Mouse (Mus musculus) hindbrain, embryonic 11.5 days (tissue): Measurements from ENCODE around the gene 9930021J03Rik. TPM values are rescaled to one million over a fixed set of nuclear protein-coding genes. Genes with fewer than 3 reads are reported as not detected.

Experiments
- ATAC-seq: fragments of 200-750 bp; cut with Nextera tagmentation; 2 replicates; pipeline ENCODE4 v1.8.0; 2017; ENCODE audit warnings: mild to moderate bottlenecking, moderate TSS enrichment, moderate library complexity; ENCODE audit not compliant: low FRiP score
- DNase-seq: peaks from one replicate; pipeline ENCODE4 v3.0.0-alpha.2; 2015; ENCODE audit warnings: low spot score
- H3K27ac ChIP-seq: fragments of 300-500 bp; sonication (generic); 2 replicates; pipeline ENCODE4 v1.5.1; 2014; ENCODE audit warnings: mild to moderate bottlenecking, low read depth, low read length
- H3K27me3 ChIP-seq: fragments of 300-500 bp; sonication (generic); 2 replicates; pipeline ENCODE4 v1.6.1; 2014; ENCODE audit warnings: mild to moderate bottlenecking, low read length, moderate library complexity, mixed read lengths; ENCODE audit not compliant: control insufficient read depth, insufficient read depth
- H3K36me3 ChIP-seq: fragments of 300-500 bp; sonication (generic); 2 replicates; pipeline ENCODE4 v1.6.1; 2014; ENCODE audit warnings: mild to moderate bottlenecking, low read length, moderate library complexity, mixed read lengths; ENCODE audit not compliant: control insufficient read depth, insufficient read depth
- H3K4me1 ChIP-seq: fragments of 300-500 bp; sonication (generic); replicated peaks from 2 replicates; pipeline ENCODE4 v1.6.1; 2014; ENCODE audit warnings: low read length, mixed read lengths; ENCODE audit not compliant: control insufficient read depth, insufficient read depth
- H3K4me2 ChIP-seq: fragments of 300-500 bp; sonication (generic); replicated peaks from 2 replicates; pipeline ENCODE4 v1.6.1; 2014; ENCODE audit warnings: mild to moderate bottlenecking, low read depth, low read length
- H3K4me3 ChIP-seq: fragments of 300-500 bp; sonication (generic); 2 replicates; pipeline ENCODE4 v1.5.1; 2014; ENCODE audit warnings: low read depth, low read length
- H3K9ac ChIP-seq: fragments of 300-500 bp; sonication (generic); 2 replicates; pipeline ENCODE4 v1.6.1; 2014; ENCODE audit warnings: low read depth, low read length
- H3K9me3 ChIP-seq: fragments of 300-500 bp; sonication (generic); 2 replicates; pipeline ENCODE4 v1.6.1; 2016; ENCODE audit warnings: low read length; ENCODE audit not compliant: control insufficient read depth
- whole genome bisulfite sequencing: fragments of 180-500 bp; shearing (Covaris S2); extraction: QIAGEN DNeasy Blood & Tissue Kit; methylation state at CpG from one replicate; pipeline ENCODE4 v1.1.7; 2014; 5-methylcytosine and 5-hydroxymethylcytosine counted together
- polyA plus RNA-seq: library from polyadenylated mRNA; unstranded; fragments of >200 nt; fragmentation: Nextera tagmentation; extraction: Ambion mirVana; gene quantifications from 2 replicates; pipeline ENCODE4 v1.2.1, GENCODE M21; 2014

9930021J03Rik gene
- 9.0 and 9.8 TPM in 2 replicates for polyA plus RNA-seq

DNA sequence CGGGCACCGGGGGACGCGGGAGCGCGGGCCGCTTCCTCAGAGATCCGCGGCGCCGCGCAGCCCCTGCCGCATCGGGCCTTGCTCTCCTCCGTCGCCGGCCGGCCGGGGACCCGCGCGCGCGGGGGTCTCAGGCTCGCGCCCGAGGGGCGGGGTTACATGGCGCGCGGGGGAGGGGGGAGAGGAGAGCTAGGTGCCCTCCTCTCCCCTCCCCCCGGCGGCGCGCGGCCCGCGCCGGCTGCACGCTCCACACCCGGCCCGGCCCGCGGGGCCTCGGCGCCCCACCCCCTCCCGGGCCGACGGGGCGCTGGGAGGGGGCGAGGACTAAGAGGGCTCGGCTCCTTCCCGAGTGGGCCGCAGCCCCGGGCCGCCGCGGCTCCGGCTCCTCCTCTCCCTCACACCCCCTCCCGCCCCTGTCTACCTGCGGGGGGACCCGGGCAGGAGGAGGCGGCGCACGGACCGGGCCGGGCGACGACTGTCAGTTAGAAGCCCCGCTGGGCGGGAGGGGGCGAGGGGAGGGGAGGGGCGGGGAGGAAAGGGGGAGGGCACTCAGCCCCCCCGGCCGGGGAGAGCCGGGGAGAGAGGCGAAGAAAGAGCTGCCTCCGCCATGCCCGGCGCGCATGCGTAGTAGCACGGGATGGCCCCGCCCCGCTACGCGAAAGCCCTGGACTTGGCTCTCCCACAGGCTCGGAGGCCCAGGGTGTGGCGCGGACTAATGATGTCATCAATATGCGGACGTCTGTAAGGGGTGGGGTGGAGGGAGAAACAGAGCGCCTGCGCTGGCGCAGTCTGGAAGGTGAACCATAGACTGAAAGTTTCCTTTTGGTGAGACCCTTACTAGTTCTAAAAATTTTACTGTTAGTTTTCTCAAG, at the start of gene 9930021J03Rik:
Gene 9930021J03Rik (minus strand): TSS at position 73 of the 869 bp plus-strand sequence.
- under 1% methylated on average over 58 of the region's 95 CpGs for WGBS
- DNase-seq = peak; percentile 99
- peak within 1 kb of the TSS; percentile 87 for H3K4me2 ChIP-seq
- H3K9me3 ChIP-seq = no peaks in the 10 kb centered on the region
- no peaks in the 10 kb centered on the region for H3K36me3 ChIP-seq
- H3K9ac ChIP-seq = peak within 1 kb of the TSS; percentile 84
- ATAC-seq = peak; percentile 95
- no peaks in the 10 kb centered on the region for H3K27me3 ChIP-seq
- H3K4me1 ChIP-seq = no peaks in the 10 kb centered on the region
- H3K27ac ChIP-seq = peak within 1 kb of the TSS; percentile 96
- peak within 1 kb of the TSS; percentile 82 for H3K4me3 ChIP-seq

DNA sequence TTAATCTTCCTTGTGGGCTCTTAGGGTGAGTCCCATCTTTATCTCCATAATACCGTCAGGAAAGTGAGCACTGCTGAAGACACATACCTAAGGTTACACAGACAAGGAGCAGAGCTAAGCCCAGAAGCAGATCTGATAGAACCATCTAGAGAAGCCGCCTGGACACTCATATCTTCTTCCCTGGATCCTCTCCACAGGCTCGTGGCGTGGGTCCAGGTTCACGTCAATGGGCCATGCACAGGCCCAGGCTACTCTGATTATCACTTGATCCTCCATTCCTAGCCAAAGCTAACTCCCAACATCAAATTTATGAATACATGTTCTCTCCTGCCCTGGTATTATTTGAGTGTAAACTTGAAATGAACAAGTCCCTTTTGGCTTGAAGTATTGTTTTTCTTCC, 47.9 kb upstream of the 9930021J03Rik start:
- WGBS = 94% methylated on average over 5 of the region's 5 CpGs
- H3K36me3 ChIP-seq = no peaks in the 10 kb centered on the region
- H3K9ac ChIP-seq = no peak overlapping the region
- no peak for ATAC-seq
- H3K4me3 ChIP-seq = no peak overlapping the region
- DNase-seq = no peak
- H3K4me1 ChIP-seq = no peaks in the 10 kb centered on the region
- H3K4me2 ChIP-seq = no peak overlapping the region
- H3K27ac ChIP-seq = no peak overlapping the region
- H3K9me3 ChIP-seq = no peaks in the 10 kb centered on the region
- no peaks in the 10 kb centered on the region for H3K27me3 ChIP-seq

DNA sequence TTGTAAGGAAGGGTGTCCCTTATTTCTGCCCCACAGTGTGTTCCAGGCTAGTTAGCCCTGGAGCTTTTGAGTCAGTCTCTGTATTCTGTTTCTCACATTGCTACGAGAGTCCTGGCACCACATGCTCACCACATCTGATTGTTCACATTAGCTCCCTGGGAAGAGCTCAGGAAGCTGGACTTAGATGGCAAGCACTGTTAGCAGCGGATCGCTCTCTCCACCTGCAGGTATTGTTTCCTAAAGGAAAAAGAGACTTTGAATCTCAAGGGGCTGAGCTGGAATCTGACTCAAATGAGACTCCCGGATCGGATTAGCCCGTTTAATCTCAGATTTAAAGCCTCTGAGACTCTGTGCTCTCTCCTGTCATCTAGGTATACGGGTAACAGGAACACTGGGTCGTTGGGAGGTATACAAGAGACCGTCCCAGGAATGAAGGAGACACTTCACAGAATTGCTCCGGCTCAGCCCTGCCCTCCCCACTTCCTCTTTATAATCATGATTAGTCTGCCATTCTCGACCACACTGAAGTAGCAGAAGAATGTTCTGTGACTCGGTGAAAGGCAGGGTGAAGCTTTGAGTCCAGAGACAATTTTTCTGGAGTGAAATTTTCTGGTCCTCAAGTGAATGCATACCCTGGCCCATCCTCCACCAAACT, 45.4 kb upstream of the 9930021J03Rik start:
- H3K27me3 ChIP-seq = no peaks in the 10 kb centered on the region
- no peak for DNase-seq
- H3K9ac ChIP-seq = no peak overlapping the region
- WGBS = 70% methylated on average over 12 of the region's 12 CpGs
- no peaks in the 10 kb centered on the region for H3K36me3 ChIP-seq
- no peak overlapping the region for H3K4me2 ChIP-seq
- H3K4me3 ChIP-seq = no peak overlapping the region
- ATAC-seq = no peak
- H3K27ac ChIP-seq = no peak overlapping the region
- no peaks in the 10 kb centered on the region for H3K9me3 ChIP-seq
- H3K4me1 ChIP-seq = no peaks in the 10 kb centered on the region

DNA sequence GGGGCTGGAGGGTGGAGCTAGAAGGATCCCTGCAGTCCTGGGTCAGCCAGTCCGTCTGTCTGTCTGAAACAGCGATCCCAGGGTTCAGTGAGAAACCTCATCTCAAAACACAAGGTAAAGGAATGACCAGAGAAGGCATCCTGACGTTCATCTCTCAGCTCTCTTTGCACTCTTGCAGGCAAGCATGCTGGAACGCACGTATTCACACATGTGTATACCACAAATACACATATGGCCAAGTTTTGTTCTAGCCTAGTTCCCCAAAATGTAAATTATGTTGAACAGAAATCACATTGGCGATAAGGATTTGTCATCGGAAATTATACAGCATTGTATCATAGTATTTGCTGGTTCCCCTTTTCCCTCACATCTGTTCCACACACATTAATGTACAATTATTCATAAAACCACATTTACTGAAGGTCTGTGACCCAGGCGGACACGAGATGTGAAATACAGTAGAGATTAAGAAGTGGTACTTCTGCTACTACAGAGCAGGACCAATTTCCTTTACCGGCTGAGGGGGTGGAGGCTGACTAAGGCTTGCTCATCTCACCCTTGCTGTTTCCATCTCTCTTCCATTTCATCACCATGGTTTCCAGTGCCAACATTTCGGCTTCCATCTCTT, 44.2 kb upstream of the 9930021J03Rik start:
- 85% methylated on average over 11 of the region's 11 CpGs for WGBS

DNA sequence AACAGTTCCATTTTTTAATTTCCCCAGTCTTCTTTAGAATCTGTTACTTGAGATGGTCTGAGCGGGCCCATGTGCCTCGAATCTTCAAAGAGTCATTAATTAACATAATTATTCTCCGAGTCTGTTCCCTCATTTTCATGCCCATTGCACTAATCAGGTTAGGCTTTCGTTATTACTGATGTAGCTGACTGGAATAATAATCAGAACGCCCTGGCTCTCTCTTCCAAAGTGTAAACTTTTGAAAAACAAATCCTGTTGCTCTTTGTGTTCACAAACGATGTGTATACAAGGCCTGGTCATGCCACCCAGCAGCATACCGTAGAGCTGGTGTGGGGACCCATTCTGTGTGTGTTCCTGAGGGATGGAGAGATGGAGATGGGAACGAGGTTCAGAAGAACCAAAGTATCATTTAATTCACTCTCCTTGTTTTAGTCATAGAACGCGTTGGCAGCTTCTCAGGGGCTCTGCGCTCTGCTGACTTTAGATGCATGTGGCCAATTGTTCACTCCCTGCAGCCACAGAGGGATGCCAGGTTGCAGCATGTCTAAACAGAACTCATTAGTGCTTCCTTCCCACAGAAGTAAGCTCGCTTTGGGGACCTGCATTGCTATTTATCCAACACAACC, 38.4 kb upstream of the 9930021J03Rik start:
- Histone ChIP-seq H3K27me3 (no peaks in the 10 kb centered on the region), H3K9ac (no peak overlapping the region), H3K36me3 (no peaks in the 10 kb centered on the region), H3K4me3 (no peak overlapping the region), H3K9me3 (no peaks in the 10 kb centered on the region), H3K27ac (peak overlapping the region; percentile 56; the same call in 1 of the 2 replicates), H3K4me2 (no peak overlapping the region), H3K4me1 (no peaks in the 10 kb centered on the region)
- 52% methylated on average over 12 of the region's 12 CpGs for WGBS
- ATAC-seq (peak; percentile 71), DNase-seq (peak; percentile 21)

More for the DNA sequence above, 44.2 kb upstream of the 9930021J03Rik start:
- Histone ChIP-seq H3K4me2 (no peak overlapping the region), H3K9me3 (no peaks in the 10 kb centered on the region), H3K36me3 (no peaks in the 10 kb centered on the region), H3K27me3 (no peaks in the 10 kb centered on the region), H3K27ac (no peak overlapping the region), H3K4me1 (no peaks in the 10 kb centered on the region), H3K9ac (no peak overlapping the region), H3K4me3 (no peak overlapping the region)
- DNase-seq = no peak
- ATAC-seq = no peak

DNA sequence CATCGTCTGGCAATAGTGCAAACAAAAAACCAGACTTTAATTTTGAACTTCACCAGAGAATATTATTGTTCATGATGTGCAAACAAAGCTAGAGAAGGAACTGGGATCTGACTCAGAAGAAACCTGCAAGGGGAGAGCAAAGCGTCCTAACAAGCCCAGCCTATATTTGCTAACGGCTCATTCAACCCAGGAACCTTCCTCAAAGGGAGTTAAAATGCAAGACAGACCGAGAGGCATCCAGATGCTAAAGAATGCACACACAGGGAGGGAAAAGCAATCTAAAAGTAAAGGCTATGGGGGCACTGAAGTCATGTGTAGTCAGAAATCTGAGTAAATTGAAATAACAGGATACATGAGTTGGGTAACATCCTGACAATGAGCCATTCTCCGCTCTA, 37.8 kb upstream of the 9930021J03Rik start:
- no peak overlapping the region for H3K9ac ChIP-seq
- no peaks in the 10 kb centered on the region for H3K36me3 ChIP-seq
- H3K4me3 ChIP-seq = no peak overlapping the region
- ATAC-seq (no peak), DNase-seq (no peak)
- H3K4me1 ChIP-seq = no peaks in the 10 kb centered on the region
- H3K9me3 ChIP-seq = no peaks in the 10 kb centered on the region
- H3K27ac ChIP-seq = peak overlapping the region; percentile 56; the same call in 1 of the 2 replicates
- 46% methylated on average over 5 of the region's 5 CpGs for WGBS
- H3K27me3 ChIP-seq = no peaks in the 10 kb centered on the region
- no peak overlapping the region for H3K4me2 ChIP-seq

DNA sequence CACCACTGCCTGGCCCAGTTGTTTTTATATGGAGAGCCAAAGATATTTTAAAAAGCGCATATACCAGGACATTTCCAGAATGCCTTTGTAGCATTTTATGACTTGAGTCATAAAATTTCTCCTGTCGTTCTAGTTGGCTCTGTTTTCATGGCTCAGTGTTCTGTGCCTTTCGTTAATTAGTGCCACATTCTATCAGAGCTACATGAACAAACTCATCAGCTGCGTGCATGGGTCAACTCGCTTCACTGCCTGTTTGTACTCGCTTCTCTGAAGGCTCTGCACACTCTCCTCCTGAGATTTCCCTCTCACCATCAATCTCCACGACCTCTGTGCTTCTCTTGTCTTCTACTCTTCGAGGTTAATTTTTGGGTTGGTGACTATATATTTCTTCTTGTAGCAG, 37.2 kb upstream of the 9930021J03Rik start:
- no peak for ATAC-seq
- WGBS = 85% methylated on average over 8 of the region's 8 CpGs
- H3K27me3 ChIP-seq = no peaks in the 10 kb centered on the region

DNA sequence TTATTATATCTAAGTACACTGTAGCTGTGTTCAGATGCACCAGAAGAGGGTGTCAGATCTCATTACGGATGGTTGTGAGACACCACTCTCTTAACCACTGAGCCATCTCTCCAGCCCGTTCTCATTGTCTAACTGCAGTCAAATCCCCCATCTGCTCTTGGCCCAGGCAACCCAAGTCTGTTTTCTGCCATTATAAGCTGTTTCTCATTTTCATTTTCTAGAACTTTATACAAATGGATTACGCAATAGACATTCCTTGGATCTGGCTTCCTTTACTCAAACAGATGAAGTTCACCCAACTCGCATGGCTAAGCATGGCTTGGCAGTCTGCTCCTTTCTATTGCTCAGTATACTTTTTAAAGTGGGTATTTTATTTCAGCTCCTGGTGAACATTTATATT, 34.9 kb upstream of the 9930021J03Rik start:
- Histone ChIP-seq H3K27me3 (no peaks in the 10 kb centered on the region), H3K4me3 (no peak overlapping the region), H3K27ac (no peak overlapping the region), H3K36me3 (no peaks in the 10 kb centered on the region), H3K4me2 (no peak overlapping the region), H3K4me1 (no peaks in the 10 kb centered on the region), H3K9me3 (no peaks in the 10 kb centered on the region), H3K9ac (no peak overlapping the region)
- WGBS = 97% methylated on average over 4 of the region's 4 CpGs
- ATAC-seq (no peak), DNase-seq (no peak)

More for the DNA sequence above, 37.2 kb upstream of the 9930021J03Rik start:
- Histone ChIP-seq H3K4me2 (no peak overlapping the region), H3K9ac (no peak overlapping the region), H3K4me1 (no peaks in the 10 kb centered on the region), H3K9me3 (no peaks in the 10 kb centered on the region), H3K4me3 (no peak overlapping the region), H3K36me3 (no peaks in the 10 kb centered on the region), H3K27ac (no peak overlapping the region)
- no peak for DNase-seq
